Mouse (Mus musculus) thymus, postnatal 25 days (tissue): ENCODE measurements around the gene Zfp541.

ENCODE experiments used
- DNase-seq: peaks from one replicate; pipeline ENCODE4 v3.0.0; 2022

The Zfp541 gene

DNA sequence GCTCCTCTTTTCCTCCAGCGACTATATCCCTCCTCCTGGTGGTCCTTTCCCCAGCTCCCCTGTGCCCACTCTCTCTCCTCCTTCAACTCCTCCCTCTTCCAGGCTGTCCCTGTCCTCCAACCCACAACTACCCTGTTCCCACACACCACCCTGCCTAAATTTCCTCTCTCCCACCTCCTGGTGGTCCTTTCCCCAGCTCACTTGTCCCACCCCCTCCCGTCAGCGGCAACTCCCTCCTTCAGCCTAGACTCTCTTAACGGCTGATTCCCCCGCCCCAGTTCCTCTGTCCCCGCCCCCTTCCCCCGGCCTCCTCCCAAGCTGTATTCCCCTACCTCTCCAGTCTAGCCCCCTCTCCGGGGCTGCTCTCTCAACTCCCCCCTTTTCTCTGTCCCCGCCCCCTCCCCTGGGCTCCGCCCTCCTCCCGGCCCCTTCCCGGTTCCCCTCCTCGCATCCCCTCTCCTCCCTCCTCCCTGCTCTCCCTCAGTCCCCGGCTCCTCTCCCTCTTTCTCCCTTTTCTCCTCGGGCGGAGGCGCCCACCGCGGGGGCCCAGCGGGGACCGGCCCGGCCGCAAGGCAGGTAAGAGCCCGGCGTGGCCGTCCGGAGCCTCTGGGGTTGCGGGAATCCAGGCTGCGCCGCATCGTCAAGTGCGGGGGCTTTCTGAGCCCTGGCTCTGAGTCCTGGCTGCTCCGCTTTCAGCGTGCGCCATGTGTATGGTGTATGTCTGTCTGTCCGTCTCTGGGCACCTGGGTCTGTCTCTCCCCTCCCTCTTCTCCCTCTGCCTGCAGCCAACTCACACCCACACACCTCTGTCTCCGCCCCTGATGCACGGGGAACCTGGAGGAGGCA is 68.5 kb downstream of the Zfp541 start:
- DNase-seq, result no peak

DNA sequence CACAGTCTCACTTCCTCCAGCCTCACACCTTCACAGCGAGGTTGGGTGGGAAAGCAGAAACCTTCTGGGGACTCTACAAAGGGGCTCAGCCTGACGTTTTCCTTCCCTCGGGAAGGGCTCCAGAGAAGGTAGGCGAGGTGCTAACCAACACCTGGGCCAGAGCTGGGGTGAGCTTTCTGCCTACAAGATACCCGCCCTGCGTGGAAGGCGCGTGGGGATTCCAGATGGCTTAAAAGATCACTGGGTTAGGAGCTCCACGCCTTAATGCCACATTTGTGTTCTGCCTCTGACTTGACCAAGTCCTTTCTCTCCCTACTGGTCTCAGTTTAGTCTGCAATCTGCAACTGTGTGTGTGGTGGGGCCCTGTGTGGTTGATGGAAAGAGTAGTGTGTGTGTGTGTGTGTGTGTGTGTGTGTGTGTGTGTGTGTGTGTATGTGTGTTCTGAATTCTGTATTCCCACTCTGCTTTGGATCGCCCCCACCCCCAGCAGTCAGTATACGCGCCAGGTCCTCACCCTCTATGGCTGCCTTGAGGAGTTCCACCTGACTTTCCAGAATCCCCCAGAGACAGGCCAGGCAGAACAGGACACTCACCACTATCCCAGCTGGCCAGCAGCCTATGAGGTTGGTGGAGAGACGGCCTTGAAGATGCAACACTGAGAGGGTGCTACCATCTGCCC is 69.5 kb downstream of the Zfp541 start:
- DNase-seq, result no peak

DNA sequence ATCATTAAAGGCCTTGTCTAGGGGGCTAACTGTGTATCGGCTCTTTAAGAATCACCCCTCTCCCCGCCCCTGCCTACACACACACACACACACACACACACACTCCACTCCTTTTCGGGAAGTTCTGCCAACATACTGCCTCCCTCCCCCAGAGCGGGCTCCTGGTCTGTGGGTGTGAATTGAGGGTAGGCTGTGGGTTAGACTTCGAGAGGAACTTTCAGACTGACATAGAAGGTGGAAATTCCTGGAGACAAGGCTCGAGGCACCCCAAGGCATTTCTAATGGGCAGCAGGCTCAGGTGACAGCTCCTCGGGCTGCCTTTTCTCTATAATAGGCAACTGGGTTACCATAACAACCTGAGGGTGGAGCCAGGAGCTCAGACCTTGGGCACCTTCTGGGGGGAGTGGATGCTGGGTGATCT is 70.6 kb downstream of the Zfp541 start:
- DNase-seq, result no peak

DNA sequence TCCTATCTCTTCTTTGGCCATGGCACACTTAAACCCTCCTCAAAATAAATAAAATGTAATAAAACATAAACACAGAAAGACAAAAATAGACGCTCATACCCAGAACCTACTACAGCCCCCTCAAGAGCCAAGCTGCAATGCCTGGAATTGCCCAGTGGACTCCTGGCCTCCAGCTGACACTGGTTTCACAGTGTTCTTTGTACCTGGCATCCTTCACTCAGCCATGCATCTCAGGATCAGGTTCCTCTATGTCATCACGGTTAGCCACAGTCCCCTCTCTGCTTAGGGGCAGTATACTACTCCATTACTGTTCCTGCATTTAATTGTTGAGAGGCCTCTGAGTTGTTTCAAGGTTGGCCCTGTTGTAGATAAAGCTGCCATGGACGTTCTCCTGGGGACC is 71.3 kb downstream of the Zfp541 start:
- no peak for DNase-seq

DNA sequence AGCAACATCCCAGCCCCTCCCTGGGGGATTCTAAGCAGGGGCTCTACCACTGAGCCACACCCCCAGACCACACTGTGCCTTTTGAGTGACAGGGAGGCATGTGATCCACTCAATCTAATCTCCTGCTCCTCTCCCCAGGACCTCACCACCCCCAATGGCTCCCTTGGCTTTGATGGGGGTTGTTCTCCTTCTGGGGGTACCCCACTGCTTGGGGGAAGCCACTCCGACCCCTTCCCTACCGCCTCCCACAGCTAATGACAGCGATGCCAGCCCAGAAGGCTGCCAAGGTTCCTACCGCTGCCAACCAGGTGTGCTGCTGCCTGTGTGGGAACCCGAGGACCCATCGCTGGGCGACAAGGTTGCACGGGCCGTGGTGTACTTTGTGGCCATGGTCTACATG is 72.1 kb downstream of the Zfp541 start:
- no peak for DNase-seq

DNA sequence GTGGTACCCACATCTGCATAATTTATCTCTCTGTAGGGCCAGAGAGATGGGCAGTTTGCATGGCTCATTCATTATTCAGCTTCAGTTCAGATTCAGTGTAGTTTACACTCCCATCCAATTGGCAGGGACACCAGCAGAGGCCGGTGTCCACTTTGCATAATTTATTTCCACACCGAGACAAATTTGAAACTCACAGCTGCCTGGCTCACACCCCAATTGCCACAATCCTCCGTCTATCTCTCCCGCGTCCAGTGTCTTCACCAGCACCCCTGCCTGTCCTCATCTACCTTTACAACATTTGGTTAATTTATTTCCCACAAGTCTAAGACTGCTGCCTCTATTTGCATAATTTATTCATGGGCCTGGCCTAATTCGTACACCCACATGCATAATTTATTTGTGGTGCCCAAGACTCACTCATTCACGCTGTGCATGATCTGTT is 73.4 kb downstream of the Zfp541 start:
- DNase-seq, result no peak
